Mouse (Mus musculus) heart, adult 11 months (tissue): ENCODE results near the gene Ube3a.

Source experiments
- DNase-seq: peaks from one replicate; pipeline ENCODE4 v3.0.0; 2022

Ube3a gene

GRCm38 (mm10) chr7:59228045-59228865 lies at the start of gene Ube3a:
Gene Ube3a, plus strand, starts transcription at chr7:59228750.
- peak; percentile 100 for DNase-seq

GRCm38 (mm10) chr7:59192831-59193230 lies 35.7 kb upstream of the Ube3a start:
- DNase-seq = no peak

- DNase-seq = peak; percentile 64
These were observed 13.6 kb upstream of the Ube3a start for GRCm38 (mm10) chr7:59214911-59215310.

- DNase-seq = no peak
These were observed 7.3 kb upstream of the Ube3a start for GRCm38 (mm10) chr7:59221244-59221643.

- no peak for DNase-seq
These were observed 274 bp downstream of the Ube3a start for GRCm38 (mm10) chr7:59228866-59229182.

- peak; percentile 96 for DNase-seq
These were observed 797 bp downstream of the Ube3a start for GRCm38 (mm10) chr7:59229183-59229911.

GRCm38 (mm10) chr7:59230304-59230703 lies 1.8 kb downstream of the Ube3a start:
- DNase-seq = no peak

GRCm38 (mm10) chr7:59230768-59231167 lies 2.2 kb downstream of the Ube3a start:
- no peak for DNase-seq

- DNase-seq = peak; percentile 72
These were observed 3.4 kb downstream of the Ube3a start for GRCm38 (mm10) chr7:59231960-59232359.

- no peak for DNase-seq
These were observed 6.3 kb downstream of the Ube3a start for GRCm38 (mm10) chr7:59234773-59235401.

GRCm38 (mm10) chr7:59243257-59243656 lies 14.7 kb downstream of the Ube3a start:
- no peak for DNase-seq

- DNase-seq = no peak
These were observed 17.0 kb downstream of the Ube3a start for GRCm38 (mm10) chr7:59245541-59245940.

GRCm38 (mm10) chr7:59253373-59253772 lies 24.8 kb downstream of the Ube3a start:
- DNase-seq = no peak

- DNase-seq = no peak
These were observed 37.0 kb downstream of the Ube3a start for GRCm38 (mm10) chr7:59265538-59265937.

- no peak for DNase-seq
These were observed 43.2 kb downstream of the Ube3a start for GRCm38 (mm10) chr7:59271775-59272174.

- DNase-seq = no peak
These were observed 84.0 kb downstream of the Ube3a start for GRCm38 (mm10) chr7:59312576-59312975.

- DNase-seq = no peak
These were observed 94.2 kb downstream of the Ube3a start for GRCm38 (mm10) chr7:59322759-59323158.
